In genomic region chr7:70329037-70329516, GRCm38 (mm10) we compare ENCODE assay signal across 19 mouse cellular contexts. TPM values are rescaled to one million over a fixed set of nuclear protein-coding genes. Genes with fewer than 3 reads are reported as not detected.
A peak's percentile ranks its signal among the peaks of the same experiment; 100 is the strongest.
DNase-seq lines count a peak whose midpoint lies in the region; ATAC-seq and TF ChIP-seq lines count a peak whose summit lies in the region.
"Had no signal": no experiment of that assay in that cellular context is flagged by ENCODE, and none has a peak within 500 bp of the region (broad histone marks: within the 10 kb centered on the region; RNA-seq: fewer than 3 reads in every experiment).

No protein-coding gene starts in this region.

- 3% methylated on average over 6 of the region's 6 CpGs for WGBS in forebrain, embryonic 12.5 days
- WGBS in hindbrain, embryonic 14.5 days, result 6% methylated on average over 6 of the region's 6 CpGs
- 67% methylated on average over 6 of the region's 6 CpGs for WGBS in lung, postnatal 0 days

- no peak for ATAC-seq in forebrain, embryonic 12.5 days (ENCODE audit: low FRiP score)
- ATAC-seq in hindbrain, embryonic 14.5 days (ENCODE audit: low FRiP score), result no peak
- no peak for ATAC-seq in lung, postnatal 0 days

- H3K27me3 ChIP-seq in forebrain, embryonic 12.5 days, result peaks cover 93% of the 10 kb centered on the region
- H3K27me3 ChIP-seq in hindbrain, embryonic 14.5 days (ENCODE audit: control insufficient read depth, insufficient read depth, low read length), result peaks cover 92% of the 10 kb centered on the region
- peaks cover 27% of the 10 kb centered on the region for H3K27me3 ChIP-seq in lung, postnatal 0 days (replicated peaks; ENCODE audit: insufficient read depth, low read length)

- peak; percentile 73 for DNase-seq in heart, adult 11 months
- DNase-seq in heart, postnatal 25 days (ENCODE audit: low spot score), result no peak
- DNase-seq in adipocyte (ENCODE audit: low spot score), result peak; percentile 39
- no peak for DNase-seq in hindbrain, embryonic 14.5 days (ENCODE audit: low spot score)
- DNase-seq in left cerebral cortex, postnatal 14 days (ENCODE audit: low spot score in 2 of 2), result no peak
- DNase-seq in lung, postnatal 0 days (ENCODE audit: low spot score), result no peak
- DNase-seq in gastrocnemius, postnatal 4 days (ENCODE audit: low spot score in 2 of 2), result no peak
- DNase-seq: adrenal gland, postnatal 25 days; cerebellum, adult 11 months; gastrocnemius, postnatal 36 days; kidney, adult 2 months; kidney, postnatal 10 days; liver; lung, postnatal 10 days; right cerebral cortex, postnatal 25 days had no signal

- H3K9me3 ChIP-seq in forebrain, embryonic 12.5 days, result no peaks in the 10 kb centered on the region
- no peaks in the 10 kb centered on the region for H3K9me3 ChIP-seq in hindbrain, embryonic 14.5 days (ENCODE audit: control insufficient read depth, low read length)
- H3K9me3 ChIP-seq in lung, postnatal 0 days (ENCODE audit: low read length), result no peaks in the 10 kb centered on the region
- H3K9me3 ChIP-seq: heart, embryonic 10.5 days had no signal

- no peak for TF ChIP-seq CTCF in lung, postnatal 0 days (IDR thresholded peaks at IDR 0.05)

- H3K9ac ChIP-seq in forebrain, embryonic 12.5 days, result peak overlapping the region; percentile 17; the same call in 1 of the 2 replicates
- H3K9ac ChIP-seq in hindbrain, embryonic 14.5 days, result no peak overlapping the region
- H3K9ac ChIP-seq in lung, postnatal 0 days (replicated peaks; ENCODE audit: low read depth), result no peak overlapping the region

- peak overlapping the region; percentile 10; the same call in 1 of the 2 replicates for H3K4me2 ChIP-seq in forebrain, embryonic 12.5 days
- H3K4me2 ChIP-seq in hindbrain, embryonic 14.5 days (replicated peaks), result no peak overlapping the region; the same call in 1 of the 2 replicates
- H3K4me2 ChIP-seq in lung, postnatal 0 days (replicated peaks; ENCODE audit: low read depth, low read length), result no peak overlapping the region

- peak overlapping the region; percentile 93 for H3K27ac ChIP-seq in forebrain, embryonic 12.5 days
- 0 out of 2 replicates have a peak overlapping the region, but pooled peaks have one; percentile 32 for H3K27ac ChIP-seq in hindbrain, embryonic 14.5 days
- no peak overlapping the region for H3K27ac ChIP-seq in lung, postnatal 0 days (ENCODE audit: low read length)
- H3K27ac ChIP-seq: heart, embryonic 10.5 days had no signal

- intact Hi-C loops in heart, postnatal 25 days (cut with DNase I), result loop anchor here (2.0 kb wide), 1 partner anchor 50 kb away; no protein-coding TSS in a partner anchor
- intact Hi-C loops in left cerebral cortex, postnatal 14 days (cut with DNase I), result loop anchor here (5.0 kb wide), 2 partner anchors 42 to 157 kb away; no protein-coding TSS in a partner anchor

- H3K4me3 ChIP-seq in forebrain, embryonic 12.5 days (replicated peaks), result no peak overlapping the region
- H3K4me3 ChIP-seq in hindbrain, embryonic 14.5 days (replicated peaks; ENCODE audit: low read length), result no peak overlapping the region
- H3K4me3 ChIP-seq in lung, postnatal 0 days (ENCODE audit: low read depth, low read length), result no peak overlapping the region
- H3K4me3 ChIP-seq: heart, embryonic 10.5 days had no signal

- no peak for TF ChIP-seq EP300 in lung, postnatal 0 days (IDR thresholded peaks at IDR 0.05)

- H3K36me3 ChIP-seq in forebrain, embryonic 12.5 days (replicated peaks), result no peaks in the 10 kb centered on the region
- H3K36me3 ChIP-seq in hindbrain, embryonic 14.5 days (replicated peaks; ENCODE audit: control insufficient read depth, insufficient read depth), result no peaks in the 10 kb centered on the region
- H3K36me3 ChIP-seq in lung, postnatal 0 days (ENCODE audit: insufficient read depth, low read length), result no peaks in the 10 kb centered on the region
- H3K36me3 ChIP-seq: G1E; heart, embryonic 10.5 days had no signal

- peaks cover 53% of the 10 kb centered on the region for H3K4me1 ChIP-seq in forebrain, embryonic 12.5 days
- no peaks in the 10 kb centered on the region; the same call in 1 of the 2 replicates for H3K4me1 ChIP-seq in hindbrain, embryonic 14.5 days (replicated peaks; ENCODE audit: control insufficient read depth, insufficient read depth, low read length)
- H3K4me1 ChIP-seq in lung, postnatal 0 days (ENCODE audit: insufficient read depth, low read depth, low read length), result peaks cover 7% of the 10 kb centered on the region; the same call in 1 of the 2 replicates

RNA-seq across cellular contexts. Expression of gene Nr2f2, which starts 37.5 kb away (rescaled TPM):
- total RNA-seq in heart, postnatal 25 days (2021), result 10 to 100 TPM; 19.9 to 25.0 TPM
- polyA plus RNA-seq in forebrain, embryonic 12.5 days (2016; fragmentation: Nextera tagmentation; extraction: Ambion mirVana), result 129 and 162 TPM in 2 replicates
- 105 and 127 TPM in 2 replicates for polyA plus RNA-seq in hindbrain, embryonic 14.5 days (2014; fragmentation: Nextera tagmentation; extraction: Ambion mirVana)
- total RNA-seq in left cerebral cortex, postnatal 14 days (2021), result 10 to 100 TPM; 36.7 to 46.6 TPM
- polyA plus RNA-seq in lung, postnatal 0 days (2015; fragmentation: Nextera tagmentation; extraction: Ambion mirVana), result 72.7 and 89.1 TPM in 2 replicates
- total RNA-seq in gastrocnemius, postnatal 4 days (2021), result 10 to 100 TPM; 42.6 to 52.1 TPM
- total RNA-seq: megakaryocyte progenitor cell, adult 5-6 weeks had no signal
- polyA plus RNA-seq: G1E had no signal

Comparison
In these comparisons a context has a peak if more than half of its experiments do, and no peak if none do; other contexts are left out.
1. DNase-seq: peak in heart, adult 11 months (single experiment) and adipocyte (single experiment); none in heart, postnatal 25 days (single experiment), hindbrain, embryonic 14.5 days (single experiment), left cerebral cortex, postnatal 14 days (0 of 2), lung, postnatal 0 days (single experiment) and gastrocnemius, postnatal 4 days (0 of 2).